Mouse (Mus musculus) right cerebral cortex, postnatal 36 days (tissue): ENCODE results near the gene Zfp691.

Source experiments
- DNase-seq, 2 experiments: peaks; one replicate each; pipeline ENCODE4 v3.0.0; 2022; ENCODE audit warnings: low spot score in 2 of 2, mixed read lengths in 1 of 2

Gene Zfp691

DNA sequence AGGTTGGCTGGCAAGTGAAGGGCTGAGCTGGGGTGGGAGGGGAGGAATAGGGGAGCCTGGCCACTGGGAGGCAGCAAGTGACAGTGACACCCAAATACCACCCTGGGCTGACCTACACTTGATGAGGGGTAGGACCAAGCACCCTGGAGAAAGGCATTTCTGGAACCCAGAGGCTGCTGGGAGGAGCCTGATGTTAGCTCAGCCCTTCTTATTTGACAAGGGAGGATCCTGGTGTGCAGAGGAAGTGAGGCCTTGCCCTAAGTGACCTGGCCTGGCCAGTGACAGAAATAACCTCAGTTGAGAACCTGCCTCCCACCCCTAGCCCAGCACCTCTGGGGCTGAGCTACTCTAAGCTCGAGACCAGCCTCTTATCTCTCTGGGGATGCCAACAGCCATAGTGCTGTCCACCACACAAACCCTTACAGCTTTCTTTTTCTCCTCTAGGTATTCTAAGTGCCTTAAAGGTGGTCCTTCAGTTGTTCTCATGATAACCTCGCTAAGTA lies 49.2 kb downstream of the Zfp691 start:
- DNase-seq = no peak

DNA sequence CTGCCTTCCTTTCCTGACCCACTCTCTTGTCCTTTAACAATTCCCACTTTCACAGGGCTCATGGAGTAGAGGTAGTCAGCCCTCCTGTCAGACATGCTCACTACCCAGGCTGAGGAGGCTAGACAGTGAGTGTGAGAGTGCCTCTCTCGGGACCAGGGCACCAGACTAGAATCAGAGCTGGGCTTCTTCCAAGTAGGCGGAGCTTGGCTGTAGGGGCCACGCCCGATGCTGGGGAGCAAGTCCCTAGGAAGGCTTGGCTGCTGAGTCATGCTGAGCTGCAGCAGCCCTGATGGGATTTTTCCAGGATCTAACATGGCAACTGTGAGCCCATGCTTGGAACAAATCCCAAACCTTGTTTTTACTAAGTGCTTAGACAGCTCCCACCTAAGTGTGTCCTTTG lies 52.7 kb downstream of the Zfp691 start:
- peak in 1 of 2 experiments; percentile 32 for DNase-seq

DNA sequence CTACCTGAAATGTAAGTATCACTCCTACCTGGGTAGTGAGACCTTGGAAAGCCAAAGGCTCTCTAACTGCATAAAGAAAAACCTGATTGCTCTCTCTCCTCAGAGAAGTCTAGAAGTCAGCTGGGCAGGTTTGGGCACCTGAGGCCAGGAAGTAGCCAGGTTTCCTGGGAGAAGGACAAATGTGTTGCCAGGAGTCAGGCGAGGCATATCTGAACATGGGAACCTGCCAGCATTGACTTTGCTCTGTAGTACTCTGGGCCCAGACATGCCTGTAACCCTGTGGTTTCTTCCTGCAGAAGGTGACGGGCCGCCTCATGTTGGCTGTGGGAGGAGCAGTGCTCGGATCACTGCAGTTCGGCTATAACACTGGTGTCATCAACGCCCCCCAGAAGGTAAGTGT lies 53.9 kb downstream of the Zfp691 start:
- DNase-seq = no peak
